ENCODE assay signal across 8 mouse cellular contexts in genomic region chr5:121848035-121848519, GRCm38 (mm10). TPM values are rescaled to one million over a fixed set of nuclear protein-coding genes. Genes with fewer than 3 reads are reported as not detected.
DNase-seq lines count a peak whose midpoint lies in the region; ATAC-seq lines count a peak whose summit lies in the region.

No protein-coding gene starts in this region.

- under 1% methylated on average over 17 of the region's 17 CpGs for WGBS in embryonic facial prominence, embryonic 13.5 days
- WGBS in limb, embryonic 13.5 days = 0% methylated on average over 17 of the region's 17 CpGs
- WGBS in midbrain, embryonic 12.5 days = 0% methylated on average over 17 of the region's 17 CpGs

- H3K27me3 ChIP-seq in embryonic facial prominence, embryonic 13.5 days = peaks cover 25% of the 10 kb centered on the region
- H3K27me3 ChIP-seq in limb, embryonic 13.5 days = peaks cover 25% of the 10 kb centered on the region
- H3K27me3 ChIP-seq in midbrain, embryonic 12.5 days = peaks cover 32% of the 10 kb centered on the region

- peak overlapping the region; percentile 83 for H3K27ac ChIP-seq in embryonic facial prominence, embryonic 13.5 days
- H3K27ac ChIP-seq in limb, embryonic 13.5 days = peak overlapping the region; percentile 61
- H3K27ac ChIP-seq in midbrain, embryonic 12.5 days (replicated peaks) = peak overlapping the region; percentile 73

- H3K36me3 ChIP-seq in embryonic facial prominence, embryonic 13.5 days = peaks cover 23% of the 10 kb centered on the region
- peaks cover 24% of the 10 kb centered on the region for H3K36me3 ChIP-seq in limb, embryonic 13.5 days
- H3K36me3 ChIP-seq in midbrain, embryonic 12.5 days = peaks cover 21% of the 10 kb centered on the region

- DNase-seq in cerebellum, adult 11-12 months = peak; percentile 53
- no peak for DNase-seq in cerebellum, adult 11 months
- peak; percentile 30 for DNase-seq in T-cell, adult 2 months (ENCODE audit: low spot score)
- DNase-seq in thymus, postnatal 4 days = peak; percentile 56

- peak overlapping the region; percentile 88 for H3K4me3 ChIP-seq in embryonic facial prominence, embryonic 13.5 days
- peak overlapping the region; percentile 88 for H3K4me3 ChIP-seq in limb, embryonic 13.5 days
- peak overlapping the region; percentile 77 for H3K4me3 ChIP-seq in midbrain, embryonic 12.5 days

- H3K9me3 ChIP-seq in embryonic facial prominence, embryonic 13.5 days = no peaks in the 10 kb centered on the region
- H3K9me3 ChIP-seq in limb, embryonic 13.5 days = no peaks in the 10 kb centered on the region
- no peaks in the 10 kb centered on the region for H3K9me3 ChIP-seq in midbrain, embryonic 12.5 days

- peaks cover 33% of the 10 kb centered on the region for H3K4me1 ChIP-seq in embryonic facial prominence, embryonic 13.5 days
- peaks cover 32% of the 10 kb centered on the region for H3K4me1 ChIP-seq in limb, embryonic 13.5 days
- H3K4me1 ChIP-seq in midbrain, embryonic 12.5 days = peaks cover 33% of the 10 kb centered on the region

- H3K9ac ChIP-seq in embryonic facial prominence, embryonic 13.5 days = peak overlapping the region; percentile 89
- peak overlapping the region; percentile 88 for H3K9ac ChIP-seq in limb, embryonic 13.5 days
- peak overlapping the region; percentile 53 for H3K9ac ChIP-seq in midbrain, embryonic 12.5 days (replicated peaks)

- ATAC-seq in embryonic facial prominence, embryonic 13.5 days (ENCODE audit: insufficient number of reproducible peaks, insufficient read depth, low FRiP score, low TSS enrichment, low read depth) = no peak
- ATAC-seq in hematopoietic stem cell, adult 5-6 weeks (replicated peaks in 1 of 2; ENCODE audit: insufficient read depth in 1 of 2, low FRiP score in 2 of 2, low TSS enrichment in 1 of 2, low read depth in 1 of 2, poor library complexity in 2 of 2, severe bottlenecking in 2 of 2) = peak; percentile 25 to 42; a peak in 2 of 4 replicates
- ATAC-seq in limb, embryonic 13.5 days (ENCODE audit: low FRiP score, low read depth) = peak; percentile 57
- ATAC-seq in midbrain, embryonic 12.5 days (ENCODE audit: low FRiP score, low read depth) = 0 out of 2 replicates have a peak, but pooled peaks have one; percentile 45

- peak overlapping the region; percentile 81 for H3K4me2 ChIP-seq in embryonic facial prominence, embryonic 13.5 days
- peak overlapping the region; percentile 76 for H3K4me2 ChIP-seq in limb, embryonic 13.5 days (replicated peaks)
- H3K4me2 ChIP-seq in midbrain, embryonic 12.5 days (replicated peaks) = peak overlapping the region; percentile 62

RNA-seq across cellular contexts. Expression of gene Pheta1, which starts 0.7 kb away (rescaled TPM):
- 36.2 and 41.1 TPM in 2 replicates for polyA plus RNA-seq in embryonic facial prominence, embryonic 13.5 days (2015; fragmentation: Nextera tagmentation; extraction: Ambion mirVana)
- 3.3 and 4.2 TPM in 2 replicates for total RNA-seq in hematopoietic stem cell, adult 5-6 weeks (2017)
- polyA plus RNA-seq in limb, embryonic 13.5 days (2015; fragmentation: Nextera tagmentation; extraction: Ambion mirVana) = 38.5 and 43.4 TPM in 2 replicates
- polyA plus RNA-seq in midbrain, embryonic 12.5 days (2016; fragmentation: Nextera tagmentation; extraction: Ambion mirVana) = 53.0 and 53.5 TPM in 2 replicates

RNA-seq across cellular contexts. Expression of gene Sh2b3, which starts 10.6 kb away (rescaled TPM):
- 11.3 and 12.2 TPM in 2 replicates for polyA plus RNA-seq in embryonic facial prominence, embryonic 13.5 days (2015; fragmentation: Nextera tagmentation; extraction: Ambion mirVana)
- 18.6 and 23.2 TPM in 2 replicates for total RNA-seq in hematopoietic stem cell, adult 5-6 weeks (2017)
- polyA plus RNA-seq in limb, embryonic 13.5 days (2015; fragmentation: Nextera tagmentation; extraction: Ambion mirVana) = 11.7 and 12.5 TPM in 2 replicates
- 8.8 and 9.0 TPM in 2 replicates for polyA plus RNA-seq in midbrain, embryonic 12.5 days (2016; fragmentation: Nextera tagmentation; extraction: Ambion mirVana)
